Mouse (Mus musculus) testis, adult 2 months (tissue): ENCODE measurements around the gene Retreg1. TPM values are rescaled to one million over a fixed set of nuclear protein-coding genes. Genes with fewer than 3 reads are reported as not detected.

Source experiments
- H3K27ac ChIP-seq: fragments of 200-500 bp; 2 replicates; pipeline ENCODE4 v1.5.1; 2012; ENCODE audit warnings: low read depth, low read length; ENCODE audit not compliant: control insufficient read depth, insufficient read depth
- H3K27me3 ChIP-seq: fragments of 200-500 bp; 2 replicates; pipeline ENCODE4 v1.6.1; 2012; ENCODE audit warnings: mild to moderate bottlenecking, low read length, moderate library complexity; ENCODE audit not compliant: control insufficient read depth, insufficient read depth
- H3K36me3 ChIP-seq: fragments of 200-500 bp; 2 replicates; pipeline ENCODE4 v1.6.1; 2012; ENCODE audit warnings: mild to moderate bottlenecking, low read length; ENCODE audit not compliant: control insufficient read depth, insufficient read depth
- H3K4me1 ChIP-seq: fragments of 200-500 bp; 2 replicates; pipeline ENCODE4 v1.6.1; 2012; ENCODE audit warnings: low read length; ENCODE audit not compliant: control insufficient read depth, insufficient read depth
- H3K4me3 ChIP-seq: fragments of 200-500 bp; 2 replicates; pipeline ENCODE4 v1.5.1; 2012; ENCODE audit warnings: low read depth, mild to moderate bottlenecking, low read length, moderate library complexity, mixed read lengths; ENCODE audit not compliant: control insufficient read depth
- CTCF ChIP-seq: fragments of 200-500 bp; IDR thresholded peaks from 2 replicates; pipeline ENCODE4 v1.5.1; 2012; ENCODE audit warnings: low read depth, mild to moderate bottlenecking, inconsistent platforms, low read length, moderate library complexity; ENCODE audit not compliant: control insufficient read depth, insufficient read depth, insufficient replicate concordance
- POLR2A ChIP-seq: fragments of 200-500 bp; IDR thresholded peaks from 2 replicates; pipeline ENCODE4 v1.6.1; 2012; ENCODE audit warnings: low read depth, mild to moderate bottlenecking, inconsistent platforms, low read length, moderate library complexity; ENCODE audit not compliant: control insufficient read depth
- polyA plus RNA-seq: library from polyadenylated mRNA; depleted of rRNA; stranded (reverse); fragments of >200 nt; gene quantifications from 2 replicates; pipeline ENCODE4 v1.2.3, GENCODE M21; 2012

Retreg1 gene
- polyA plus RNA-seq, 1 experiment: 46.1 TPM

- no peak for TF ChIP-seq POLR2A
- no peak for TF ChIP-seq CTCF
- H3K27me3 ChIP-seq: no peaks in the 10 kb centered on the region
These were observed 11.4 kb downstream of the Retreg1 start for GRCm38 (mm10) chr15:25854270-25854904.

GRCm38 (mm10) chr15:25858611-25859058 is 15.7 kb downstream of the Retreg1 start:
- H3K36me3 ChIP-seq: no peaks in the 10 kb centered on the region
- no peak overlapping the region for H3K27ac ChIP-seq
- no peaks in the 10 kb centered on the region for H3K27me3 ChIP-seq
- H3K4me1 ChIP-seq: peaks cover 4% of the 10 kb centered on the region
- TF ChIP-seq CTCF (no peak), POLR2A (no peak)
- H3K4me3 ChIP-seq: peak overlapping the region; percentile 60

More at GRCm38 (mm10) chr15:25854270-25854904, 11.4 kb downstream of the Retreg1 start:
- no peak overlapping the region for H3K4me3 ChIP-seq
- H3K4me1 ChIP-seq: peaks cover 4% of the 10 kb centered on the region
- H3K27ac ChIP-seq: no peak overlapping the region
- H3K36me3 ChIP-seq: no peaks in the 10 kb centered on the region

GRCm38 (mm10) chr15:25859469-25859868 is 16.5 kb downstream of the Retreg1 start:
- Histone ChIP-seq H3K4me3 (no peak overlapping the region), H3K4me1 (peaks cover 4% of the 10 kb centered on the region), H3K36me3 (no peaks in the 10 kb centered on the region), H3K27me3 (no peaks in the 10 kb centered on the region), H3K27ac (no peak overlapping the region)
- no peak for TF ChIP-seq POLR2A
- no peak for TF ChIP-seq CTCF

- TF ChIP-seq POLR2A (no peak), CTCF (no peak)
- peaks cover 4% of the 10 kb centered on the region for H3K4me1 ChIP-seq
- H3K36me3 ChIP-seq: no peaks in the 10 kb centered on the region
- no peak overlapping the region for H3K27ac ChIP-seq
- H3K4me3 ChIP-seq: no peak overlapping the region
- H3K27me3 ChIP-seq: no peaks in the 10 kb centered on the region
These were observed 18.9 kb downstream of the Retreg1 start for GRCm38 (mm10) chr15:25861900-25862299.

GRCm38 (mm10) chr15:25865605-25866004 is 22.6 kb downstream of the Retreg1 start:
- Histone ChIP-seq H3K4me1 (no peaks in the 10 kb centered on the region), H3K36me3 (no peaks in the 10 kb centered on the region), H3K27ac (no peak overlapping the region), H3K27me3 (no peaks in the 10 kb centered on the region), H3K4me3 (no peak overlapping the region)
- TF ChIP-seq POLR2A (no peak), CTCF (no peak)

GRCm38 (mm10) chr15:25866106-25866505 is 23.1 kb downstream of the Retreg1 start:
- Histone ChIP-seq H3K4me1 (no peaks in the 10 kb centered on the region), H3K27ac (no peak overlapping the region), H3K27me3 (no peaks in the 10 kb centered on the region), H3K36me3 (no peaks in the 10 kb centered on the region), H3K4me3 (no peak overlapping the region)
- TF ChIP-seq POLR2A: no peak
- TF ChIP-seq CTCF: no peak

GRCm38 (mm10) chr15:25869129-25869528 is 26.1 kb downstream of the Retreg1 start:
- no peak overlapping the region for H3K27ac ChIP-seq
- no peaks in the 10 kb centered on the region for H3K27me3 ChIP-seq
- H3K4me3 ChIP-seq: no peak overlapping the region
- H3K4me1 ChIP-seq: peaks cover 4% of the 10 kb centered on the region
- H3K36me3 ChIP-seq: no peaks in the 10 kb centered on the region
- no peak for TF ChIP-seq POLR2A
- TF ChIP-seq CTCF: no peak
